Mouse (Mus musculus) embryo, embryonic 10.5 days (tissue): ENCODE data around the gene Slc27a1.

Experiments
- DNase-seq: peaks from one replicate; pipeline ENCODE4 v3.0.0-alpha.2; 2015; ENCODE audit warnings: low spot score

The Slc27a1 gene

GRCm38 (mm10) chr8:71568387-71568937, at the start of gene Slc27a1:
TSS of gene Slc27a1 (plus strand) at chr8:71568882.
- DNase-seq, result no peak

DNA sequence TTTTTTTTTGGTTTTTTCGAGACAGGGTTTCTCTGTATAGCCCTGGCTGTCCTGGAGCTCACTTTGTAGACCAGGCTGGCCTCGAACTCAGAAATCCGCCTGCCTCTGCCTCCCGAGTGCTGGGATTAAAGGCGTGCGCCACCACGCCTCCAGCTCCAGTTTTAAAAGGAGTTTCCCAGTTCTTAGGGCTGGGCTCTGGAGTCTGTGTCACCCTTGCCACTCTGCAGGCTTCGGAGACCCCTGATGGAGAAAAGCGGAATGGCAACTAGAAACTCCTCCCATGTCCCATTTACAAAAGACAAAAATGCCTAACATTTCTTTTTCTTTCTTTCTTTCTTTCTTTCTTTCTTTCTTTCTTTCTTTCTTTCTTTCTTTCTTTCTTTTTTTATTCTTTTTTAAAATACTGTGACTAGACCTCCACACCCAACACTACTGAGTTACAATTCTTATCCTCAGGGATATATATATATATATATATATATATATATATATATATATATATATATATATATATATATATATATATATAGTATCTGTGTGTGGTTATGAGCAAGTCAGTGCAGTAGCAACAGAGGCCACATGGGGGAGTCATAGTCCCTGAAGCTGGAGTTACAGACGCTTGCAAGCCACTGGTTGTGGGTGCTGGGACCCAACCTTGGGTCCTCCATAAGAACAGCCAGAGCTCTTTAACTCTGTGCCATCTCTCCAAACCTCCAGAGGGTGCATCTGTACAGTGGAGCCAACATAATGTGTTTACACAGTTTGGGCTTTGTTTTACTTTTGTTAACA, 49.5 kb upstream of the Slc27a1 start:
- DNase-seq, result peak; percentile 91

GRCm38 (mm10) chr8:71521634-71522033, 47.0 kb upstream of the Slc27a1 start:
- DNase-seq, result peak; percentile 97

DNA sequence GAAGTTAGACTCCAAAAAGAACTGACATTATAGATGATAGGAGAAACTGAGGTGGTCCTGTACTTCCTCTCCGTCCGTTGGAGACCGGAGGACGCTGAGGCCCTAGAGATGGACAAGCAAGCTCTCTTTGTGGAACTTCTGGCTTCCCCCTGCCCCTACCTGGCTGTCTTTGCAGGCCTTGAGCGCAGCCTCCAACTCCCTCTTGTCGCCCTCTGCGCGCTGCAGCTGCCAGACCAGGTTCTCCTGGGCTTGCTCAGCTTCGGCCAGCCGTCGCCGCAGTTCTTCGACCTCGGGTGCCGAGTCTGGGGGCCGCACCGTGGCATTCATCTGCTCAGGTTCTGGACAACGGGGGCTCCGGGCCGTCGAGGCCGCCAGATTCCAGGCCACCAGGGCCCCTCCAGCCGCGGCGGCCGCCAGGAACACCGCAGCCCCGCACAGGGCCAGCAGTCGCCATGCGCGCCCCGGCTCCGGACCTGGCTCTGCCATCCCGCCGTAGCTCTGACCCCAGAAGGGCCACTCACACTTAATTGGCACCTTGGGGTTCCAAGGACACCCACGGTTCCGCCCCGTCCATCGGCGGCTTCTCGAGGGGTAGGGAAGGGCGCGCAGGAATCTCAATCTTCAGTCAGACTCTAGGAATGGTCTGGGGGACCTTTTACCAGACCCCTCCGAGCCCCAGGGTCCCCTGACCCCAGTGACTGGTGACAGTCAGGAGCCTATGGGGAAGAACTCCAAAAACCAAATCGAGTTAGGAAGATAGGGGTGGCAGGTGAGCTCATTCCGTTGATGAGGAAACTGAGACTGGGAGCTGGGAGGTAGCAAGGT, 43.2 kb upstream of the Slc27a1 start, which contains the start of gene Ccdc194:
TSS of gene Ccdc194 (minus strand) at position 486 of the 825 bp plus-strand sequence.
- DNase-seq, result no peak

- DNase-seq, result peak; percentile 51
These were observed 42.4 kb upstream of the Slc27a1 start for GRCm38 (mm10) chr8:71526272-71526671.

DNA sequence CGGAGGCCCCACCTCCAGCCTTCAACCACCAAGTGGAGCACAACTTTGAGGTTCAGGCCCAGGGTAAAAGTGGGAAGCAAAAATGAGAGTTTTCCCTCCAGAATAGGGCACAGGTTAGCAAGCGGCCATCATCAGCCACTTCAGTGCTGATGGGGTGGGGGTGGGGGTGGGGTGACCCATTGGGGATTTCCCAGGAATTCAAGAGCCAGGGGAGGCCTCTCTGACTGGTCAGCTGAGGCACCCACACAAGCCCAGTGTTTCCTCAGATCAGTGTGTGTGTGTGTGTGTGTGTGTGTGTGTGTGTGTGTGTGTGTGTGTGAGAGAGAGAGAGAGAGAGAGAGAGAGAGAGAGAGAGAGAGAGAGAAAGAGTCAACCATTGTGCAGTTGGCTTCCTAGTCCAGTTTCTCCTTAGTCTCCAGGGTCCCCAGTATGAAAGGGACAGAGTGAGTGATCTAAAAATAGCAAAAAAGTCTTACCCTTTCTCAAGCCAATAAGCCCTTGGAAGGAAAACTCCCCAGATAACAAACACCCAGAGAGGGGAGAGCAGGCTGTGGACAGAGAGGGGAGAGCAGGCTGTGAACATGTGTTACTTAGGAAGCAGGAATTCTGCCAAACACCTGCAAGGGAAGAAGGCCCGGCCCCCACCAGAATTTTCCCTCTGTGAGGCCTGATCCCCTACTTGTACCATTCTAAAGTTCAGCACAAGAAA, 41.4 kb upstream of the Slc27a1 start:
- DNase-seq, result no peak

DNA sequence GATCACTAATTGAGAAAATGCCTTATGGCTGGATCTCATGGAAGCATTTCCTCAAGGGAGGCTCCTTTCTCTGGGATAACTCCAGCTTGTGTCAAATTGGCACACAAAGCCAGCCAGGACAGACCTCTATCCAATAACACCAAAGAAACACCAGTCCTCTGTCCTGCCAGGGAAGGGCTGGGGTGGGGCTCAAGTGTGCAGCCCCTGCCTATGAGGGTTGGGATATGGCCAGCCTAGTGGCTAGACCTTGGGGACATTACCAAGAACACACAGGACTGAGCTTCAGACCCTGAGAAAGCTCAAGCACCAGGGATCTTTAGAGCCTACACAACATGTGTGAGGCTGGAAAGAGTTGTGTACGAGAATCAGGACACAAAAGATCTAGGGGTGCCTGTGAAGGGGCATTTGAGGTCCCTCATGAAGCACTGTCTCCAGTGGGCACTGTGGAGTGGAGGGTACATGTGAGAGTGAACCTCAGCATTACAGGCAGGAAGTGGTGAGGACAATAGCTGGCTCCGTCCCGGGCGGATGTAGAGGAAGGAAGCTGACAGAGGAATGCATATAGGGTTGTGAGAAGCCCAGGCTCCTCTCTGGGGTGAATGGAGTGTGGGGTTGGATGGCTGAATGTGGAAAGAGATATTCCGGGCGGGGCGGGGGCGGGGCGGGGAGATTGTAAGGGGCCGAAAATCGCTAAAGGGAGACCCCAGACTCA, 40.2 kb upstream of the Slc27a1 start:
- DNase-seq, result no peak

DNA sequence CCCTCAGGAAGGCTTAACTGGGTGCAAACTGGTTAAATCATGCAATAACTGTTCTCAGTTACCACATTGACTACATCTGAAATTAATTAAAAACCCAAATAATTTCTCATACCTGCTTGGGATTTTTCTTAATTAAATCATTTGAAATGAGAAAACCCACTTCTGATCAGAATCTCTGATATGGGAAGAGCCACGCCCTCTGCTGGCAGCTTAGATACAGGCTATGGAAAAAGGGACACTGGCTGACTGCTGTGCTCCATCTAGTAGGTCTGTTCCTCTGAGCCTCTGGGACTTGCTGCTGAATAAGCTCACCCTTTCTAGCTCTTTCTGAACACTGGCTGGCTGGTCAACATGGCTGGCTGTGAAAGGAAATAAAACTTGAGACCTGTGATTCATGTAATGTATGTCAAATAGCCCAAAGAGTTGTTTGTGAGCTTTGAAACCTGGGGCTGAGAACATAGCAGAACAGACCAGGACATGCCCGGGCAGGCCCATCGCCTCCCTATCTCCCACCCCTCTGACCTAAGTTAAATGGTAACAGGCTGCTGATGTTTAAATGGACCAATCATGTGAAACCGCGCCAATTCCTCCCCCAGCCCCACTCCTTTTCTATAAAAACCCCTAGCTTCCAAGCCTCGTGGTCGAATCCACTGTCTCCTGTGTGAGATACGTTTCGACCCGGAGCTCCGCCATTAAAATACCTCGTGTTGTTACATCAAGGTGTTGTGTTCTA, 37.8 kb upstream of the Slc27a1 start:
- DNase-seq, result peak; percentile 60

GRCm38 (mm10) chr8:71534263-71534810, 34.3 kb upstream of the Slc27a1 start:
- DNase-seq, result no peak

GRCm38 (mm10) chr8:71535663-71536062, 33.0 kb upstream of the Slc27a1 start:
- DNase-seq, result no peak

DNA sequence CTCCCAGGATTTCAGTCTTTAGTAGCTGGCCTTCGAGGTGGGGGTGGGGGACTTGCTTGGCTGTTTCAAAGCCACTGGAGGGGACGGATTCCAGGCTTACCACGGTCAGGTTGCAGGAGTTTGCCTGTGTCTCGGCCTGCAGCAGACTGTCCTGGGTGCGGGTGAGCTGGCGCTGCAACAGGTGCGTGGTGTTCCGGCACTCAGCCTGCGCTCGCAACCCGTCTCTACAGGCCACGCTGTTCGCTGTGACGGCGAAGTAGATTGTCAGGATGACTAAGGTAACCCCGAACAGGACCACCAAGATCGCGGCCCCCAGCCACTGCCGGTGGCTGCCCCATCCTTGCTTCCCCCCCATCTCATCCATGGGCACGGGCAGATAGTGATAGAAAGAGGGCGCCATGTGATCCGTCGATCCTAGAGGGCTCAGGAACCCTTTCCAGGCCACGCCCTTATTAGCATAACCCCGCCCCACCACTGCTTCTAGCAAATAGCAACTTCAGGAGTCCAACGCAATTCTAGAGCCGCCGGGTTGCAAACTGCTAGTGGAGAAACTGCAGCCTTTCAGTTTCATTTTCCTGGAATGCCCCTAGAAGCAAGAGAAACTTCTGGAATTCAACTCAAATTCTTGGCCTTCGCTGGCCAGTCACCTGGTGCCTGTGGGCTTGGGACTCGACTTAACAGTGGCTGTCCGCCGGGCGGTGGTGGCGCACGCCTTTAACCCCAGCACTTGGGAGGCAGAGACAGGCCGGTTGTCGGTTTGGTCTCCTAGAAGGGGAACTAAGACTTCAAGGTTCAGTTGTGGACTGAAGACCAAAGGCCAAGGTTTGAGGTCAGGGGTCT, 31.4 kb upstream of the Slc27a1 start, which contains the start of gene Bst2:
TSS of gene Bst2 (minus strand) at position 429 of the 840 bp plus-strand sequence.
- DNase-seq, result peak; percentile 95

DNA sequence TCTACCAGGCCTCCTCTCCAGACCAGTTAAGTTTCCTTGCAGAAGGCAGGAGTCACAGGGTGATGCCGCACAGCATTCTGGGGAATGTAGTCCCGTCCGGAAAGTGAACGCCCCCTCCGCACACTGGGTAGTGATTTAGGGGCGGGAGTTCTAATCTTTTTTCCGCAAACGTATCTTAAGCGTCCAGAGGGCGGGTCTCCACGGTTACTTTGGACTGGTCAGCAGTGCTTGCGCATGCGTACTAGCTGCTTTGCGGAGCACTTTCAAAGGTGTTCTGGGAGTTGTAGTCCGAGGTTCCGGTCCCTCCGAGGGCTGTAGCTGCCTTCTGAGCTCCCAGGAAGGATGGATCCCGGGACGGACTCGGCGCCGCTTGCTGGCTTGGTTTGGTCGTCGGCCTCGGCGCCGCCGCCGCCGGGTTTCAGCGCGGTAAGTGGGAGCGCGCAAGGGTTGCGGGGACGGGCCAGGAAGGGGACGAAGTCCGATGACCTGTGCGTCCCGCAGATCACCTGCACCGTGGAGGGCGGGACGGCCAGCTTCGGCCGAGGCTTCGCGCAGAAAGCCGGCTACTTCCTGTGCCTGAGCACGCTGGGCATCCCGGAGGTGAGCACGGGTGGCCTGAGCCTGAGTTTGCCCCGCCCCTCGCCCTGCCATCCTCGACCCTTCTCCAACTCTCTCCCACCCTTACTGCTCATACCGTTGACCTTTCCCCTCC, 25.9 kb upstream of the Slc27a1 start, which contains the start of gene Mvb12a:
TSS of gene Mvb12a (plus strand) at position 291 of the 712 bp plus-strand sequence.
- DNase-seq, result peak; percentile 100

- DNase-seq, result no peak
These were observed 24.9 kb upstream of the Slc27a1 start for GRCm38 (mm10) chr8:71543755-71544154.

DNA sequence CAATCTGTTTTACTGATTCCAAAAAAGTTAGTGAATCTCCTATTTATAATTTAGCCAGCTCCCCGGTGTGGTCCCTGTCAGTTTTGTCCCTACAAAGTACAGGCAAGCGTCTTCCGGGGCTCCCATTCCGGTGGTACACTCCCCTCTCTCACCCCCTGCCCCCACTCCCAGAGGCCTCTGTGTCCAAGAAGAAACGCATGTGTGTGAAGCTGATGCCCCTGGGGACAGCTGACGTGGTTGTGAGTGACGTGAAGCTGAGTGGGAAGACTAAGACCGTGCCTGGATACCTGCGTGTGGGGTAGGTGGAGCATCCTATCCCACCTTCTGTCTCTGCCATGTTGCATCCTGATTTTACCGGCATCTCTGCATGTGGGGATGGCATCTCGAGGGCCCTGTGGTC, 23.6 kb upstream of the Slc27a1 start:
- DNase-seq, result no peak

GRCm38 (mm10) chr8:71547590-71547989, 21.1 kb upstream of the Slc27a1 start:
- DNase-seq, result no peak

- no peak for DNase-seq
These were observed 17.9 kb upstream of the Slc27a1 start for GRCm38 (mm10) chr8:71550754-71551153.

DNA sequence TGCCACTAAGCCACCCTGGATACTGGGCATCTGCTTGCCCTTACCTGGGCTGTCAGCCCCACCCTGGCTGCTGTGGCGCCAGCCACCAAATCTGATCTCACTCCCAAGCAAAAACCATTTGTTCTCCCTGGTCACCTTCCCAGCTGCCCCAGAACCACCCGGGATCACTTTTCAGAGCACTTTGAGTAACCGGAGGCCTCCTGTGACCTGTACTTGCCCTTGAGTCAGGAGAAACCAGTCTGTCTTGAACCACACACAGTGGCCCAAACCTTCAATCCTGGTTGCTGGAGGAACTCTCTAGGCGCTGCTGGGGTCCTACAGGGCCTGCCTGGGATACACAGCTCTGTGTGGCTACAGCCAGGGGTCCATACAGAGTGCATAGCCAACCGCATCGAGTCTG, 15.9 kb upstream of the Slc27a1 start:
- DNase-seq, result no peak

- no peak for DNase-seq
These were observed 14.7 kb upstream of the Slc27a1 start for GRCm38 (mm10) chr8:71554001-71554400.

DNA sequence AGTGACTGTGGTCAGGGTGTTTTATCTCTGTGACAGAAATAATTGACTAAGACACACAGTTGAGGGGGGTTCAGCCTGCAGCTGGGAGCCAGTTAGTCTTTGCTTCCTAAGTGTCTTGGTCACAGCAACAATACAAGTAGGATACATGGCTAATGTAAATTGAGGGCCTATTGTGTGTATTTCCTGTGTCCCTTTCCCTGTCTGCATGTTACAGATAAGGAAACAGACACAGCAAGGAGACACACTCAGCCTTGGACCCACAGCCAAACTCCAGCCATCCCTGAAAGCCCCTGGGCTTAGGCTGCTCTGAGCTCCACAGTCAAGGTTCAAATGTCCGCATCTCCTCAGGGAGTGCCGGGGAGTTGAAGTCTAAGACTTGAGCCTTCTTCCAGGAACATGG, 14.0 kb upstream of the Slc27a1 start:
- no peak for DNase-seq
